Mouse (Mus musculus): Measurements from ENCODE around the gene T2.

GRCm38 (mm10) chr17:8396371-8396770 is 40.6 kb downstream of the T2 start:
- TF ChIP-seq GATA1 (IDR thresholded peaks at IDR 0.05; ENCODE audit: low read length) (no peak), TAL1 (IDR thresholded peaks at IDR 0.05; ENCODE audit: low read length) (no peak)
